In the genomic region with DNA sequence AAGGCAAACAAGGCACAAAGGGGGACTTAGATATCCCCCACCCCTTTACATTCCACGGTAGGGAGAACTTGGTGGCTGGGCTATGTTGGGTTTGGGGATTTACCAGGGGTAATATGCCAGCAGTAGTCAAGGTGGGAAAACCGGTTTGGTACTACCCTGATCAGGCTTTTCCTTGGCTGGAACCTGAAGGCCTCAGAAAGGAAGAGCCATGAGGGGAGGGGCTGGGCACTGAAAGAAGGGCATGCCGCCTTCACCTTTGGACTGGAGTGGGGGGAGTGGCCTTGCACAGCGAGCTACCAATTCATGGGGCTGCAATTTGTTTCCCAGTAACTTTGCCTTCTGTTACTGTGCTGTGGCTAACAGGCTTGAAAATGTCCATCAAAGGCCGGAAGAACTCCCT, we compare ENCODE assay signal across 9 mouse cellular contexts. TPM values are rescaled to one million over a fixed set of nuclear protein-coding genes. Genes with fewer than 3 reads are reported as not detected.
DNase-seq lines count a peak whose midpoint lies in the region; ATAC-seq lines count a peak whose summit lies in the region.
"Had no signal": no experiment of that assay in that cellular context is flagged by ENCODE, and none has a peak within 500 bp of the region (broad histone marks: within the 10 kb centered on the region; RNA-seq: fewer than 3 reads in every experiment).

No protein-coding gene starts in this region.

- peaks cover 20% of the 10 kb centered on the region; the same call in 1 of the 2 replicates for H3K36me3 ChIP-seq in limb, embryonic 12.5 days
- H3K36me3 ChIP-seq in limb, embryonic 10.5 days: peaks cover 33% of the 10 kb centered on the region
- peaks cover 22% of the 10 kb centered on the region for H3K36me3 ChIP-seq in forebrain, embryonic 13.5 days (ENCODE audit: poor library complexity, severe bottlenecking)
- H3K36me3 ChIP-seq in limb, embryonic 13.5 days: peaks cover 24% of the 10 kb centered on the region
- peaks cover 5% of the 10 kb centered on the region; the same call in 1 of the 2 replicates for H3K36me3 ChIP-seq in neural tube, embryonic 15.5 days

- peaks cover 30% of the 10 kb centered on the region for H3K27me3 ChIP-seq in limb, embryonic 12.5 days
- peaks cover 31% of the 10 kb centered on the region for H3K27me3 ChIP-seq in limb, embryonic 10.5 days (ENCODE audit: low read depth, poor library complexity, severe bottlenecking)
- peaks cover 22% of the 10 kb centered on the region for H3K27me3 ChIP-seq in forebrain, embryonic 13.5 days
- peaks cover 28% of the 10 kb centered on the region for H3K27me3 ChIP-seq in limb, embryonic 13.5 days
- H3K27me3 ChIP-seq in neural tube, embryonic 15.5 days (replicated peaks): peaks cover 21% of the 10 kb centered on the region

- H3K9ac ChIP-seq in limb, embryonic 12.5 days (replicated peaks): no peak overlapping the region
- 0 out of 2 replicates have a peak overlapping the region, but pooled peaks have one; percentile 2 for H3K9ac ChIP-seq in forebrain, embryonic 13.5 days
- peak overlapping the region; percentile 5; the same call in 1 of the 2 replicates for H3K9ac ChIP-seq in limb, embryonic 13.5 days
- no peak overlapping the region for H3K9ac ChIP-seq in neural tube, embryonic 15.5 days (replicated peaks)

- no peaks in the 10 kb centered on the region for H3K9me3 ChIP-seq in limb, embryonic 12.5 days
- no peaks in the 10 kb centered on the region for H3K9me3 ChIP-seq in limb, embryonic 10.5 days (replicated peaks)
- no peaks in the 10 kb centered on the region for H3K9me3 ChIP-seq in forebrain, embryonic 13.5 days (replicated peaks)
- no peaks in the 10 kb centered on the region for H3K9me3 ChIP-seq in limb, embryonic 13.5 days
- H3K9me3 ChIP-seq in neural tube, embryonic 15.5 days (replicated peaks): no peaks in the 10 kb centered on the region

- H3K4me3 ChIP-seq in limb, embryonic 12.5 days (replicated peaks): no peak overlapping the region
- no peak overlapping the region for H3K4me3 ChIP-seq in limb, embryonic 10.5 days
- H3K4me3 ChIP-seq in forebrain, embryonic 13.5 days: no peak overlapping the region
- H3K4me3 ChIP-seq in limb, embryonic 13.5 days: no peak overlapping the region
- H3K4me3 ChIP-seq in neural tube, embryonic 15.5 days (replicated peaks): no peak overlapping the region

- peaks cover 43% of the 10 kb centered on the region for H3K4me1 ChIP-seq in limb, embryonic 12.5 days (replicated peaks)
- peaks cover 49% of the 10 kb centered on the region for H3K4me1 ChIP-seq in limb, embryonic 10.5 days
- peaks cover 55% of the 10 kb centered on the region for H3K4me1 ChIP-seq in forebrain, embryonic 13.5 days
- H3K4me1 ChIP-seq in limb, embryonic 13.5 days: peaks cover 54% of the 10 kb centered on the region
- peaks cover 63% of the 10 kb centered on the region for H3K4me1 ChIP-seq in neural tube, embryonic 15.5 days

- DNase-seq in limb, embryonic 10.5 days (ENCODE audit: low spot score): no peak
- no peak for DNase-seq in cerebellum, postnatal 14 days
- DNase-seq in cerebellum, adult 18-20 months: no peak
- DNase-seq: thymus, postnatal 25 days had no signal

- H3K4me2 ChIP-seq in limb, embryonic 12.5 days: peak overlapping the region; percentile 97; the same call in 1 of the 2 replicates
- H3K4me2 ChIP-seq in forebrain, embryonic 13.5 days: peak overlapping the region; percentile 95
- H3K4me2 ChIP-seq in limb, embryonic 13.5 days (replicated peaks): peak overlapping the region; percentile 99; the same call in 1 of the 2 replicates
- peak overlapping the region; percentile 98 for H3K4me2 ChIP-seq in neural tube, embryonic 15.5 days

- no peak overlapping the region for H3K27ac ChIP-seq in limb, embryonic 12.5 days
- H3K27ac ChIP-seq in limb, embryonic 10.5 days: no peak overlapping the region
- no peak overlapping the region for H3K27ac ChIP-seq in forebrain, embryonic 13.5 days
- H3K27ac ChIP-seq in limb, embryonic 13.5 days: no peak overlapping the region
- H3K27ac ChIP-seq in neural tube, embryonic 15.5 days (replicated peaks): no peak overlapping the region

- 75% methylated on average over 5 of the region's 5 CpGs for WGBS in limb, embryonic 12.5 days
- 73% methylated on average over 5 of the region's 5 CpGs for WGBS in limb, embryonic 10.5 days
- 71% methylated on average over 5 of the region's 5 CpGs for WGBS in forebrain, embryonic 13.5 days
- WGBS in limb, embryonic 13.5 days: 71% methylated on average over 5 of the region's 5 CpGs
- 57% methylated on average over 5 of the region's 5 CpGs for WGBS in neural tube, embryonic 15.5 days

- ATAC-seq in limb, embryonic 12.5 days (ENCODE audit: insufficient number of reproducible peaks, insufficient read depth, low FRiP score, low TSS enrichment, low read depth): no peak
- no peak for ATAC-seq in forebrain, embryonic 13.5 days
- no peak for ATAC-seq in limb, embryonic 13.5 days (ENCODE audit: low FRiP score, low read depth)
- ATAC-seq in neural tube, embryonic 15.5 days (ENCODE audit: low FRiP score): no peak
- no peak for ATAC-seq in activated CD4-positive, CD25-positive, alpha-beta regulatory T cell, adult 4 months

RNA-seq across cellular contexts. Expression of a gene that starts 3.4 kb away (rescaled TPM):
- 11.8 and 14.9 TPM in 2 replicates for polyA plus RNA-seq in limb, embryonic 12.5 days (2016; fragmentation: Nextera tagmentation; extraction: Ambion mirVana)
- 7.7 and 8.9 TPM in 2 replicates for polyA plus RNA-seq in limb, embryonic 10.5 days (2016; fragmentation: Nextera tagmentation; extraction: Ambion mirVana)
- 14.8 and 15.3 TPM in 2 replicates for polyA plus RNA-seq in forebrain, embryonic 13.5 days (2015; fragmentation: Nextera tagmentation; extraction: Ambion mirVana)
- polyA plus RNA-seq in limb, embryonic 13.5 days (2015; fragmentation: Nextera tagmentation; extraction: Ambion mirVana): 11.2 and 11.6 TPM in 2 replicates
- polyA plus RNA-seq in neural tube, embryonic 15.5 days (2015; fragmentation: Nextera tagmentation; extraction: Ambion mirVana): 11.5 and 12.6 TPM in 2 replicates
- polyA plus RNA-seq in activated CD4-positive, CD25-positive, alpha-beta regulatory T cell, adult 4 months (2017; shearing (Covaris generic)): 1 to 10 TPM; 3.0 to 3.1 TPM

RNA-seq across cellular contexts. Expression of a gene that starts 10.3 kb away (rescaled TPM):
- 55.4 and 55.5 TPM in 2 replicates for polyA plus RNA-seq in limb, embryonic 12.5 days (2016; fragmentation: Nextera tagmentation; extraction: Ambion mirVana)
- 40.8 and 47.4 TPM in 2 replicates for polyA plus RNA-seq in limb, embryonic 10.5 days (2016; fragmentation: Nextera tagmentation; extraction: Ambion mirVana)
- 52.0 and 59.7 TPM in 2 replicates for polyA plus RNA-seq in forebrain, embryonic 13.5 days (2015; fragmentation: Nextera tagmentation; extraction: Ambion mirVana)
- 57.6 and 60.3 TPM in 2 replicates for polyA plus RNA-seq in limb, embryonic 13.5 days (2015; fragmentation: Nextera tagmentation; extraction: Ambion mirVana)
- polyA plus RNA-seq in neural tube, embryonic 15.5 days (2015; fragmentation: Nextera tagmentation; extraction: Ambion mirVana): 21.0 and 31.3 TPM in 2 replicates
- 10 to 100 TPM; 90.4 to 96.2 TPM for polyA plus RNA-seq in activated CD4-positive, CD25-positive, alpha-beta regulatory T cell, adult 4 months (2017; shearing (Covaris generic))

RNA-seq across cellular contexts. Expression of a gene that starts 10.6 kb away (rescaled TPM):
- polyA plus RNA-seq in limb, embryonic 12.5 days (2016; fragmentation: Nextera tagmentation; extraction: Ambion mirVana): 4.5 and 5.5 TPM in 2 replicates
- 1.7 and 3.4 TPM in 2 replicates for polyA plus RNA-seq in limb, embryonic 10.5 days (2016; fragmentation: Nextera tagmentation; extraction: Ambion mirVana)
- polyA plus RNA-seq in forebrain, embryonic 13.5 days (2015; fragmentation: Nextera tagmentation; extraction: Ambion mirVana): 12.5 and 12.6 TPM in 2 replicates
- 4.7 and 5.5 TPM in 2 replicates for polyA plus RNA-seq in limb, embryonic 13.5 days (2015; fragmentation: Nextera tagmentation; extraction: Ambion mirVana)
- polyA plus RNA-seq in neural tube, embryonic 15.5 days (2015; fragmentation: Nextera tagmentation; extraction: Ambion mirVana): 7.6 and 8.0 TPM in 2 replicates
- 1 to 10 TPM in 1 of 2 experiments, not detected in 1; 1.3 TPM for polyA plus RNA-seq in activated CD4-positive, CD25-positive, alpha-beta regulatory T cell, adult 4 months (2017; shearing (Covaris generic))

RNA-seq across cellular contexts. Expression of a gene that starts 16.6 kb away (rescaled TPM):
- polyA plus RNA-seq in limb, embryonic 12.5 days (2016; fragmentation: Nextera tagmentation; extraction: Ambion mirVana): 58.2 and 62.2 TPM in 2 replicates
- 87.5 and 97.4 TPM in 2 replicates for polyA plus RNA-seq in limb, embryonic 10.5 days (2016; fragmentation: Nextera tagmentation; extraction: Ambion mirVana)
- 97.1 and 99.3 TPM in 2 replicates for polyA plus RNA-seq in forebrain, embryonic 13.5 days (2015; fragmentation: Nextera tagmentation; extraction: Ambion mirVana)
- polyA plus RNA-seq in limb, embryonic 13.5 days (2015; fragmentation: Nextera tagmentation; extraction: Ambion mirVana): 55.2 and 56.0 TPM in 2 replicates
- 79.1 and 83.2 TPM in 2 replicates for polyA plus RNA-seq in neural tube, embryonic 15.5 days (2015; fragmentation: Nextera tagmentation; extraction: Ambion mirVana)
- polyA plus RNA-seq in activated CD4-positive, CD25-positive, alpha-beta regulatory T cell, adult 4 months (2017; shearing (Covaris generic)): 10 to 100 TPM; 37.7 to 47.8 TPM

RNA-seq across cellular contexts. Expression of a gene that starts 30.4 kb away (rescaled TPM):
- 23.3 and 26.7 TPM in 2 replicates for polyA plus RNA-seq in limb, embryonic 12.5 days (2016; fragmentation: Nextera tagmentation; extraction: Ambion mirVana)
- polyA plus RNA-seq in limb, embryonic 10.5 days (2016; fragmentation: Nextera tagmentation; extraction: Ambion mirVana): 18.9 and 22.6 TPM in 2 replicates
- polyA plus RNA-seq in forebrain, embryonic 13.5 days (2015; fragmentation: Nextera tagmentation; extraction: Ambion mirVana): 31.3 and 32.4 TPM in 2 replicates
- 28.0 and 31.3 TPM in 2 replicates for polyA plus RNA-seq in limb, embryonic 13.5 days (2015; fragmentation: Nextera tagmentation; extraction: Ambion mirVana)
- 33.6 and 35.2 TPM in 2 replicates for polyA plus RNA-seq in neural tube, embryonic 15.5 days (2015; fragmentation: Nextera tagmentation; extraction: Ambion mirVana)
- polyA plus RNA-seq in activated CD4-positive, CD25-positive, alpha-beta regulatory T cell, adult 4 months (2017; shearing (Covaris generic)): 10 to 100 TPM; 14.8 to 23.9 TPM

Comparison
In these comparisons a context has a peak if more than half of its experiments do, and no peak if none do; other contexts are left out.
1. H3K9ac ChIP-seq: peak in forebrain, embryonic 13.5 days (single experiment) and limb, embryonic 13.5 days (single experiment); none in limb, embryonic 12.5 days (single experiment) and neural tube, embryonic 15.5 days (single experiment).
2. Peak in every context shown above with its lines, with median percentiles within 50 percentile points of each other: H3K4me2 ChIP-seq.